Mouse (Mus musculus): ENCODE results near the gene Olfr139. TPM values are rescaled to one million over a fixed set of nuclear protein-coding genes. Genes with fewer than 3 reads are reported as not detected.

Olfr139 gene
- not detected for polyA plus RNA-seq (2017; shearing (Covaris generic))

DNA sequence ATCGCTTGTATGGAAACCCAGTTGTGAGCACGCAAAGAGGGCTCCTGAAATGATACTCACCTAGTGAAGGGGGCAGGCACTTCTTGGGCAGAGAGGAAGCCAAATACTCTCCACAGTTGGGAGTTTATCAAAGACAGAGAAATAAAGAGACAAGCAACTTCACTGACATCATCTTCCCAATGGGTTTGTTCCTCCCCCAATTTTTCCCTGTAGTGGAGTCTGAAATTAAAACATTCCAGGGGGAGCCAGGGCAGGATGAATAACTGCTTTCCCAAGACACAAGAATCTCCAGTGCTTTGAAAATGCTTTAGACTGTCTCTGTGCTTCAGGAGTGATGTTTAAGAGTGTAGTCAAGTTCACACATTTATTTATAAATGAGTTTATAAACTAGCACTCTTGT, at the start of gene Olfr139, which contains the start of gene Olfr399:
Olfr139 (minus strand) TSS at position 101 of the 400 bp plus-strand sequence.
Olfr399 (minus strand) TSS at position 165 of the 400 bp plus-strand sequence.

DNA sequence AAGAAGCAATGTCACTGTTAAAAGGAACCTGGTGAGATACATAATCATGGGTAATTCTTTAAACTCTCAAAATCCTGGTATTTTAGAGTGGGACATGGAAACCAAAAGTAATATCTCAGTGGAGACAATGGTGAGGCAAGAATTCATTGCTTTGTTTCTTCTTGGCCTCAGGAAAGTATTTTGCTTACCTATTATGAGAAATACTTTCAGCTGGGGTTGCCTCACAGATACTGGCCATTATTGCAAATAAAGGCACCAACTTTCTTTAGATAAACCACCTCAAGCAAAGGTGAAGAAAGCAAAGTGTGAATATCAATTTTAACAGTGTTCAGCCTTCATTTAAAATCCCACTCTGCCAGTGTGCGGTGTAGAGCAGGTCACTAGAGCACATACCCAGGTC, 13.3 kb upstream of the Olfr139 start, which contains the start of gene Zfp616:
Zfp616 (plus strand) TSS at position 301 of the 400 bp plus-strand sequence.

Other genes starting within 250 kb of the Olfr139 start
- not detected for gene Olfr392, start 239.5 kb downstream of the Olfr139 start, polyA plus RNA-seq (2017; shearing (Covaris generic))
- not detected for gene Olfr393, start 205.1 kb downstream of the Olfr139 start, polyA plus RNA-seq (2017; shearing (Covaris generic))
- gene Olfr394, start 165.8 kb downstream of the Olfr139 start, polyA plus RNA-seq (2017; shearing (Covaris generic)): not detected
- gene Olfr395, start 147.3 kb downstream of the Olfr139 start, polyA plus RNA-seq (2017; shearing (Covaris generic)): not detected
- gene Olfr23, start 119.9 kb downstream of the Olfr139 start, polyA plus RNA-seq (2017; shearing (Covaris generic)): not detected
- not detected for gene Olfr397, start 95.7 kb downstream of the Olfr139 start, polyA plus RNA-seq (2017; shearing (Covaris generic))
- gene Olfr398, start 66.1 kb downstream of the Olfr139 start, polyA plus RNA-seq (2017; shearing (Covaris generic)): 0.06 TPM
- gene Olfr399, start 64 bp upstream of the Olfr139 start, polyA plus RNA-seq (2017; shearing (Covaris generic)): not detected
- not detected for gene Zfp616, start 13.4 kb upstream of the Olfr139 start, polyA plus RNA-seq (2017; shearing (Covaris generic))
- not detected for gene Olfr401, start 57.2 kb upstream of the Olfr139 start, polyA plus RNA-seq (2017; shearing (Covaris generic))
- not detected for gene Olfr402, start 97.0 kb upstream of the Olfr139 start, polyA plus RNA-seq (2017; shearing (Covaris generic))
- gene Olfr403, start 129.7 kb upstream of the Olfr139 start, polyA plus RNA-seq (2017; shearing (Covaris generic)): not detected
- gene Olfr43, start 154.8 kb upstream of the Olfr139 start, polyA plus RNA-seq (2017; shearing (Covaris generic)): not detected
- not detected for gene Olfr406, start 203.3 kb upstream of the Olfr139 start, polyA plus RNA-seq (2017; shearing (Covaris generic))
- gene Olfr59, start 227.2 kb upstream of the Olfr139 start, polyA plus RNA-seq (2017; shearing (Covaris generic)): not detected

Data from inflammation-experienced regulatory T-cells, adult 16 weeks (primary cell).